Mouse (Mus musculus) lung, adult 2 months (tissue): ENCODE data around the gene Gsk3b. TPM values are rescaled to one million over a fixed set of nuclear protein-coding genes. Genes with fewer than 3 reads are reported as not detected.
"Not testable (repeated sequence)": the region's sequence is repeated elsewhere in the genome, so short reads cannot be mapped to it uniquely, and the experiment has no call there.

Source experiments
- DNase-seq: peaks from one replicate; pipeline ENCODE4 v3.0.0; 2022
- H3K4me1 ChIP-seq: fragments of 200-500 bp; 2 replicates; pipeline ENCODE4 v1.6.1; 2011; ENCODE audit warnings: low read length; ENCODE audit not compliant: control insufficient read depth, insufficient read depth
- H3K4me3 ChIP-seq: fragments of 200-500 bp; replicated peaks from 2 replicates; pipeline ENCODE3; 2011; ENCODE audit warnings: low read depth, mild to moderate bottlenecking, control low read depth, low read length; ENCODE audit errors: extremely low read depth
- CTCF ChIP-seq: fragments of 200-500 bp; IDR thresholded peaks from 2 replicates; pipeline ENCODE4 v1.5.1; 2011; ENCODE audit warnings: mild to moderate bottlenecking, low read length, control low read depth; ENCODE audit not compliant: insufficient read depth
- POLR2A ChIP-seq: fragments of 200-500 bp; IDR thresholded peaks from 2 replicates; pipeline ENCODE4 v1.6.1; 2011; ENCODE audit warnings: low read depth, mild to moderate bottlenecking, control low read depth, low read length, borderline replicate concordance; ENCODE audit errors: extremely low read depth
- WGBS: fragments of 180-500 bp; shearing (Covaris S2); methylation state at CpG from one replicate; pipeline ENCODE4 v1.1.7; 2018; 5-methylcytosine and 5-hydroxymethylcytosine counted together
- polyA plus RNA-seq: library from polyadenylated mRNA; depleted of rRNA; stranded (reverse); fragments of >200 nt; gene quantifications from 2 replicates; pipeline ENCODE4 v1.2.3, GENCODE M21; 2012

The Gsk3b gene
- polyA plus RNA-seq, 1 experiment, result 20.8 TPM

- 61% methylated on average over 9 of the region's 9 CpGs for WGBS
- TF ChIP-seq CTCF, result no peak
- TF ChIP-seq POLR2A, result no peak
Measured at GRCm38 (mm10) chr16:38097521-38097920, 8.7 kb downstream of the Gsk3b start.

GRCm38 (mm10) chr16:38099325-38099724, 10.5 kb downstream of the Gsk3b start:
- no peak for DNase-seq
- Histone ChIP-seq H3K4me1 (peaks cover 19% of the 10 kb centered on the region), H3K4me3 (no peak overlapping the region)
- no peak for TF ChIP-seq CTCF
- TF ChIP-seq POLR2A, result no peak

More at GRCm38 (mm10) chr16:38097521-38097920, 8.7 kb downstream of the Gsk3b start:
- no peak for DNase-seq
- peaks cover 13% of the 10 kb centered on the region for H3K4me1 ChIP-seq
- no peak overlapping the region for H3K4me3 ChIP-seq

- no peak for DNase-seq
- Histone ChIP-seq H3K4me1 (peaks cover 19% of the 10 kb centered on the region), H3K4me3 (no peak overlapping the region)
- TF ChIP-seq CTCF (no peak), POLR2A (no peak)
- 66% methylated on average over 2 of the region's 2 CpGs for WGBS
Measured at GRCm38 (mm10) chr16:38100569-38100968, 11.8 kb downstream of the Gsk3b start.

GRCm38 (mm10) chr16:38105453-38105852, 16.7 kb downstream of the Gsk3b start:
- Histone ChIP-seq H3K4me3 (no peak overlapping the region), H3K4me1 (peaks cover 16% of the 10 kb centered on the region)
- TF ChIP-seq CTCF (no peak), POLR2A (no peak)
- WGBS, result 51% methylated on average over 2 of the region's 2 CpGs
- no peak for DNase-seq

GRCm38 (mm10) chr16:38106542-38106941, 17.7 kb downstream of the Gsk3b start:
- 55% methylated on average over 3 of the region's 3 CpGs for WGBS
- DNase-seq, result no peak
- Histone ChIP-seq H3K4me3 (no peak overlapping the region), H3K4me1 (peaks cover 16% of the 10 kb centered on the region)
- TF ChIP-seq POLR2A (no peak), CTCF (no peak)

- 76% methylated on average over 9 of the region's 9 CpGs for WGBS
- no peak for DNase-seq
- no peak overlapping the region for H3K4me3 ChIP-seq
- TF ChIP-seq POLR2A, result no peak
- no peak for TF ChIP-seq CTCF
- peaks cover 19% of the 10 kb centered on the region for H3K4me1 ChIP-seq
Measured at GRCm38 (mm10) chr16:38110001-38110400, 21.2 kb downstream of the Gsk3b start.

GRCm38 (mm10) chr16:38110575-38110974, 21.8 kb downstream of the Gsk3b start:
- no peak for DNase-seq
- no peak for TF ChIP-seq POLR2A
- no peak for TF ChIP-seq CTCF
- WGBS, result 13% methylated on average over 5 of the region's 5 CpGs
- H3K4me1 ChIP-seq, result peaks cover 16% of the 10 kb centered on the region
- no peak overlapping the region for H3K4me3 ChIP-seq

GRCm38 (mm10) chr16:38114074-38114473, 25.3 kb downstream of the Gsk3b start:
- Histone ChIP-seq H3K4me1 (peaks cover 11% of the 10 kb centered on the region), H3K4me3 (no peak overlapping the region)
- TF ChIP-seq POLR2A, result no peak
- TF ChIP-seq CTCF, result no peak
- no peak for DNase-seq
- 84% methylated on average over 2 of the region's 2 CpGs for WGBS

- not testable (repeated sequence) for H3K4me3 ChIP-seq, H3K4me1 ChIP-seq, DNase-seq
- 86% methylated on average over 9 of the region's 9 CpGs for WGBS
Measured at GRCm38 (mm10) chr16:38117909-38118308, 29.1 kb downstream of the Gsk3b start.

- DNase-seq, result no peak
- TF ChIP-seq CTCF (no peak), POLR2A (no peak)
- no peak overlapping the region for H3K4me3 ChIP-seq
- peaks cover 4% of the 10 kb centered on the region; the same call in 1 of the 2 replicates for H3K4me1 ChIP-seq
- 51% methylated on average over 1 of the region's 1 CpGs for WGBS
Measured at GRCm38 (mm10) chr16:38118723-38119122, 29.9 kb downstream of the Gsk3b start.

- 81% methylated on average over 5 of the region's 5 CpGs for WGBS
- peaks cover 4% of the 10 kb centered on the region; the same call in 1 of the 2 replicates for H3K4me1 ChIP-seq
- no peak for TF ChIP-seq CTCF
- no peak for TF ChIP-seq POLR2A
Measured at GRCm38 (mm10) chr16:38119286-38119685, 30.5 kb downstream of the Gsk3b start.

More at GRCm38 (mm10) chr16:38119286-38119685, 30.5 kb downstream of the Gsk3b start:
- H3K4me3 ChIP-seq, result no peak overlapping the region
- DNase-seq, result no peak
